Mouse (Mus musculus): ENCODE results near the gene Pars2.

- no peak for TF ChIP-seq GATA1 (IDR thresholded peaks at IDR 0.05; ENCODE audit: low read length)
- TF ChIP-seq TAL1 (IDR thresholded peaks at IDR 0.05; ENCODE audit: low read length): no peak
Measured at GRCm38 (mm10) chr4:106614180-106614797, 36.6 kb upstream of the Pars2 start.
